Mouse (Mus musculus): ENCODE measurements at regions not wholly inside any gene's neighbourhood (a gene's known extent, or its start where the extent isn't known, plus 50 kb on each side); places are given as distances from the start of the nearest gene placed in this dataset.

DNA sequence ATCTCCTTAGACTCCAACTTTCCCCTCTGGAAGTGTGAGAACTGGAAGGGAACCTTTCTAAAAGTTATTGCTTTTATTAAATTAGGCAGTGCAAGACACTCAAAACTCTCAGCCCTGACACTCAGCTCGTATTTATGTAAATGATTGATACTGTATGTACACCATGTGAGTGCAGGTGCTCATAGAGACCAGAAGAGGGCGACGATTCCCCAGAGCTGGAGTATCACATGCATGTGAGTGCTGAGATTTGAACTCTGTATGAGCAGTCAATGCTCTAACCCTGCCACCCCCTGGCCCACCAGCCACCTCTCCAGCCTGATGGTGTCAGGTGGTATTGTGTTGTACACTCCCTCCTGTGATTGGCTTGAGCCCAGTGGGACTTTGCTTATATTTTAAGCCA, 407.8 kb downstream of the Tmem132b start:
- no peaks in the 10 kb centered on the region for H3K4me1 ChIP-seq
- no peaks in the 10 kb centered on the region for H3K36me3 ChIP-seq
- H3K9ac ChIP-seq: no peak overlapping the region
- H3K4me3 ChIP-seq: no peak overlapping the region
- WGBS (ENCODE audit: insufficient replicate concordance): 67% methylated on average over 3 of the region's 3 CpGs
- H3K4me2 ChIP-seq: no peak overlapping the region
- no peaks in the 10 kb centered on the region for H3K27me3 ChIP-seq (replicated peaks)
- no peak overlapping the region for H3K27ac ChIP-seq
- H3K9me3 ChIP-seq (replicated peaks): peaks cover 36% of the 10 kb centered on the region
- no peak for ATAC-seq

DNA sequence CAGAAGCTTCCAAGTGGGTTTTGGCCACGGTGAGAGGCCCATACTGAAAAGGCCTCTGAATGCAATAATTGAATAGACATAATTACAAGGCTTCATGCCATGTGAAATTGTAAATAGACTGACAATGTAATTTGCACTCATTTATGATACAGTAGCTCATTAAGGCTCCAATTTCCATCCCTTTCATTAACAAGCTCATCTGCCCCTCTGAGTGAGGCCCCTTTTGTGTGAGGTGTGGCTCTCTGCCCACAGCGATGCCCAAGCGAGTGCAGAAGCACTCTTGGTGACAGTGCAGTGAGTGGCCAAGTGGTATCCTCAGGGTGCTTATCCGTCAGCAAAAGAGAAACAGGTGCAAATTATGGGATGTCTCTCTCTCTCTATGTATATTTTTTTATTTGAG, 415.2 kb downstream of the Tmem132b start:
- no peak overlapping the region for H3K27ac ChIP-seq
- H3K4me3 ChIP-seq: no peak overlapping the region
- H3K36me3 ChIP-seq: no peaks in the 10 kb centered on the region
- peaks cover 13% of the 10 kb centered on the region for H3K9me3 ChIP-seq (replicated peaks)
- H3K4me2 ChIP-seq: no peak overlapping the region
- ATAC-seq: no peak
- H3K4me1 ChIP-seq: no peaks in the 10 kb centered on the region
- WGBS (ENCODE audit: insufficient replicate concordance): 64% methylated on average over 4 of the region's 4 CpGs
- H3K27me3 ChIP-seq (replicated peaks): no peaks in the 10 kb centered on the region
- no peak overlapping the region for H3K9ac ChIP-seq

DNA sequence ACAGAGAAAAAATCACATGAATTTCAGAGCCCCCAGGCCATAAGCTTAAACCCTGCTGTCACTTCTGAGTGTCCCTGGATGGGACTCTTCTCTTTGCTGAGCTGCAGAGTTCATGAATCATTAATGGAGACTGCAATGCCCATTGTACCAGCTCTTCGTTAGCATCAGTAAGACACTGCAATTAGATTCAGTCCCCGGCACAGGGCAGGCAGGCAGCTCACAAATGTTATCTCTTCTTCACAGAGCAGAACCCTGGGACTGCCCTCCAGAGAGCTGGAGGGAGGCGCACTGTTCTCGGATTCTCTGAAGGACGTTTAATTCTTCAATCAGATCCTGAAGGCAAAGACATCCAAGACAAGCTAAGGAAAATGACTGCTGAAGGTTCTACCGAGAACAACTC, 420.1 kb downstream of the Tmem132b start:
- H3K36me3 ChIP-seq: no peaks in the 10 kb centered on the region
- H3K27ac ChIP-seq: no peak overlapping the region
- H3K9me3 ChIP-seq (replicated peaks): peaks cover 23% of the 10 kb centered on the region; the same call in 1 of the 2 replicates
- no peak overlapping the region for H3K4me3 ChIP-seq
- H3K4me1 ChIP-seq: no peaks in the 10 kb centered on the region
- WGBS (ENCODE audit: insufficient replicate concordance): 66% methylated on average over 6 of the region's 6 CpGs
- no peak overlapping the region for H3K9ac ChIP-seq
- no peak for ATAC-seq
- H3K4me2 ChIP-seq: no peak overlapping the region
- H3K27me3 ChIP-seq (replicated peaks): no peaks in the 10 kb centered on the region

DNA sequence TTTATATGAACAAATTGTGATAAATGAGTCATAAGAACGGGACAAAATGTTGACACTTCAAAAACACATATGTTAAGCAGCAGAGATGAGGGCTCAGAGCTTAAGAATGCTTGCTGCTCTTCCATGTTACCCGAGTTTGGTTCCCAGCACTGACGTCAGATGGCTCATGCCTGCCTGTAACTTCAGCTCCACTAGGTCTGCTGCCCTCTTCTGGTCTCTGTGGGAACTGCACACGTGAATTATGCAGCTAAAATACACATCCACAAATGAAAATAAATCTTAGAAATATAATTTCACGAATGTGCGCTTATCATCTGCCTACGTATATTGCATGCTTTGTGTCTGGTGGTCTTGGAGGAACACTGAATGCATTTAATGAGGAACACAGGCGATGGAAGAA, 432.5 kb downstream of the Tmem132b start:
- H3K4me2 ChIP-seq: no peak overlapping the region
- no peak for ATAC-seq
- no peaks in the 10 kb centered on the region for H3K27me3 ChIP-seq (replicated peaks)
- H3K4me1 ChIP-seq: no peaks in the 10 kb centered on the region
- H3K9ac ChIP-seq: no peak overlapping the region
- H3K9me3 ChIP-seq (replicated peaks): peaks cover 33% of the 10 kb centered on the region
- H3K27ac ChIP-seq: no peak overlapping the region
- no peak overlapping the region for H3K4me3 ChIP-seq
- no peaks in the 10 kb centered on the region for H3K36me3 ChIP-seq
- WGBS (ENCODE audit: insufficient replicate concordance): 49% methylated on average over 8 of the region's 8 CpGs

DNA sequence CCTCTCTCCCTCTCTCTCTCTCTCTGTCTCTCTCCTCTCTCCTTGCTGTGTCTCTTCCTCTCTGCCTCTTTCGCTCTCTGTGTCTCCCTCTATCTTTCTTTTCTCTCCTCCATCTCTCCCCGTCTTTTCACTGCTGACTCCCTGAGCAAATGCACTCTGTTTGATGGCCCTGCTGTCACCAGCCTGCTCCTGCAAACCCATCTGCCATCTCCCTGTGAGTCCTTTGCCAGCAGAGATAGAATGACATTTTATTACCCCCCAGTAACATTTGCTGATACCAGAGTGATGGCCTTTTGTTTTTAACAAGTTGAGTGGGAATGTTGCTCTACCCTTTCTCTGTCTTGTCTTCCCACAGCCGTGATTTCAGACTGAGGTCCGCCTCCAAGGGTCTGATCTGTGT, 436.6 kb downstream of the Tmem132b start:
- Histone ChIP-seq H3K4me2 (no peak overlapping the region), H3K27ac (no peak overlapping the region), H3K9me3 (replicated peaks) (peaks cover 44% of the 10 kb centered on the region), H3K36me3 (no peaks in the 10 kb centered on the region), H3K27me3 (replicated peaks) (no peaks in the 10 kb centered on the region), H3K4me1 (no peaks in the 10 kb centered on the region), H3K9ac (no peak overlapping the region), H3K4me3 (no peak overlapping the region)
- no peak for ATAC-seq
- 55% methylated on average over 4 of the region's 4 CpGs for WGBS (ENCODE audit: insufficient replicate concordance)

DNA sequence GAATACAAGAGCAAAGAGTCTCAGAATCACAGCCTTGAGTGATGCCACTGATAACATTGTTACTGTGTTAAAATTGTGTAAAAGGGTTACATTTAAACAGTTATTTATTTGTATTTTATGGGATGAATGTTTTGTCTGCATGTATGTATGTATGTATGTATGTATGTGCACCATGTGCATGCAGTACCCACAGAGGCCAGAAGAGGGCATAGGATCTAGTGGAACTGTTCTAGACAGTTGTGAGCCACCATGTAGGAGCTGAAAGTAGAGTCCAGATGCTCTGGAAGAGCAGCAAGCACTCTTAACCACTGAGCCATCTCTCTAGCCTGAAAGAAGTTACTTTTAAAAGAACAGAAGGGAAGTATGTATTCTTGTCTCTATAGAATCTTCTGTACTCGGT, 442.5 kb downstream of the Tmem132b start:
- H3K9ac ChIP-seq: no peak overlapping the region
- no peaks in the 10 kb centered on the region for H3K27me3 ChIP-seq (replicated peaks)
- peaks cover 44% of the 10 kb centered on the region for H3K9me3 ChIP-seq (replicated peaks)
- no peak overlapping the region for H3K27ac ChIP-seq
- 68% methylated on average over 1 of the region's 1 CpGs for WGBS (ENCODE audit: insufficient replicate concordance)
- H3K4me2 ChIP-seq: no peak overlapping the region
- H3K4me3 ChIP-seq: no peak overlapping the region
- ATAC-seq: no peak
- no peaks in the 10 kb centered on the region for H3K36me3 ChIP-seq
- no peaks in the 10 kb centered on the region for H3K4me1 ChIP-seq

DNA sequence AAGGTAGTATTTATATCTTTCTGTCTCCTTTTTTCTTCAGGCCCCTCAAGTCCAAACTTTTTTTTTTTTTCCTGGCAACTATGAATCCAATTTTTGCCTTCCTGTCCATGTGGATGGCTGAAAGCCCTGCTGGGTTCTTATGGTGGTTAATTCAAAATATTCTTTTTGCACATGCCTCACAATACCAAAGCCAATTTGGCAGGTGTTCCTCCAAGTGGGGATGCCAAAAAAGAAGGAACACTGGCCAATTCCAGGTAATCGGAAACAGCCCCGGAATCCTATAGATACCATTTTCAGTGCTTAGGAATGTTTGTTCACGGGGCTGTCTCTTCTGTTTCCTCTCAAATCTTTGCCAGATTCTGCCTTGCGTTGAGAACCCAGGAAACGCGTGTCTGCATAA, 448.2 kb downstream of the Tmem132b start:
- Histone ChIP-seq H3K4me1 (no peaks in the 10 kb centered on the region), H3K9ac (no peak overlapping the region), H3K36me3 (no peaks in the 10 kb centered on the region), H3K27ac (no peak overlapping the region), H3K9me3 (replicated peaks) (peaks cover 42% of the 10 kb centered on the region), H3K4me3 (no peak overlapping the region), H3K4me2 (no peak overlapping the region), H3K27me3 (replicated peaks) (no peaks in the 10 kb centered on the region)
- 77% methylated on average over 6 of the region's 6 CpGs for WGBS (ENCODE audit: insufficient replicate concordance)
- ATAC-seq: no peak

DNA sequence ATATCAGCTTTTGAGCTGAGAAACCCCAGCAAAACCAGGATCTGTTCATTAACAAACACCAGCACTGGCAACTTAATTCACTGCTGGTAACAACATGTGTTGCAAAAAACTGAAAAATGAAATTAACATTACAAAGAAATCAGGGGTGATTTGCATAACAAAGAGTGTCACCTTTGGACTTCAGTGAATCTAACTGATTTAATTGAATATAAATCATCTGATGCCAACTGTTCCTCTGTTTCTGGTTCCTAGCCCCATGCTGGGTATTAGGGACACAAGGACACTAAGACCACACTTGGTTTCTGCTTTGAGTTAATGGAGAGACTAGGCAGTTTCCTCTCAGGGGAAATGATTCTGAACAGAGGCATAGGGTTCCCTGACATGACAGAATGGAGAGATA, 453.8 kb downstream of the Tmem132b start:
- no peak overlapping the region for H3K27ac ChIP-seq
- ATAC-seq: no peak
- H3K4me2 ChIP-seq: no peak overlapping the region
- no peaks in the 10 kb centered on the region for H3K36me3 ChIP-seq
- no peak overlapping the region for H3K9ac ChIP-seq
- H3K27me3 ChIP-seq (replicated peaks): no peaks in the 10 kb centered on the region
- no peaks in the 10 kb centered on the region for H3K4me1 ChIP-seq
- peaks cover 37% of the 10 kb centered on the region; the same call in 1 of the 2 replicates for H3K9me3 ChIP-seq (replicated peaks)
- H3K4me3 ChIP-seq: no peak overlapping the region

DNA sequence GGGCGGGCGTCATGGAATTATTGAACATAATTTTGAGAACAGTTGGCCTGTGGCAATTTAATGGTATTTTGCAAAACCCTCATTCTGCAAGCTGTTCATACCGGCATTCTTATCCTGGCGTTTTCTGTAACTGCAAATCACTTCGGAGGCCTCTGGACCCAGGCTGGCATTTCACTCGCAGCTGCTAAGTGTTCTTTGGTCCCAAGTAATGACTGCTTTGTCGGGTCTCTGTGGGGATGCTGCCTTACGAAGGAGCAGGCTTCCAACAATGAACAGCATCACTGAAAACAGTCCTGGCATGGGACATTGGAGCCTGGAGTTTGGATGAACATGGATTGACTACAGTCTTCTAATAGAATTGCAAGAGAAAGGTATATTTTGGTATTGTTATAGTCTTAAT, 465.6 kb downstream of the Tmem132b start:
- WGBS (ENCODE audit: insufficient replicate concordance): 54% methylated on average over 8 of the region's 8 CpGs
- H3K9ac ChIP-seq: no peak overlapping the region
- ATAC-seq: no peak
- peaks cover 24% of the 10 kb centered on the region for H3K9me3 ChIP-seq (replicated peaks)
- no peaks in the 10 kb centered on the region for H3K27me3 ChIP-seq (replicated peaks)
- no peak overlapping the region for H3K4me3 ChIP-seq
- H3K4me2 ChIP-seq: no peak overlapping the region
- no peaks in the 10 kb centered on the region for H3K4me1 ChIP-seq
- H3K36me3 ChIP-seq: no peaks in the 10 kb centered on the region
- no peak overlapping the region for H3K27ac ChIP-seq

DNA sequence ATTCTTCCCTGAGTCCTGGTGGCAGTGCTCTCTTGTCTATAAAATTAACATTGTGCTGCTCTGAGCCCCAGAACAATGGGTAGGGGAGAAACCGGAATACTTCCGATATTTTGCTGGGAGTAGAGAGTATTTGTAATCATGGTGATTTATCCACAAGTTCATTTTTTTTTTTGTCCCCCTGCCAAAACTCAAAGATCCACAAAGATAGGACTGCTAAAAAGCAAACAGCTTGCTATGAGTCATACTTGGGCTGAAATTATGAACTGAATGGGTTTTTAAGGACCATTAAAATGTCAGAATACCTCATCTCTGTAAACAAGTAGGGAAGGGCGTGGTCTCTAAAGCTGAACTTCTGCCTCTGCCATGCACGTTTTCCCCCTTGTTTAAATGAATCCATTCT, 476.3 kb downstream of the Tmem132b start:
- WGBS (ENCODE audit: insufficient replicate concordance): 60% methylated on average over 4 of the region's 4 CpGs
- H3K36me3 ChIP-seq: no peaks in the 10 kb centered on the region
- H3K27ac ChIP-seq: no peak overlapping the region
- no peaks in the 10 kb centered on the region for H3K4me1 ChIP-seq
- H3K27me3 ChIP-seq (replicated peaks): no peaks in the 10 kb centered on the region
- no peak overlapping the region for H3K9ac ChIP-seq
- no peak overlapping the region for H3K4me3 ChIP-seq
- peaks cover 33% of the 10 kb centered on the region; the same call in 1 of the 2 replicates for H3K9me3 ChIP-seq (replicated peaks)
- H3K4me2 ChIP-seq: no peak overlapping the region
- ATAC-seq: no peak

DNA sequence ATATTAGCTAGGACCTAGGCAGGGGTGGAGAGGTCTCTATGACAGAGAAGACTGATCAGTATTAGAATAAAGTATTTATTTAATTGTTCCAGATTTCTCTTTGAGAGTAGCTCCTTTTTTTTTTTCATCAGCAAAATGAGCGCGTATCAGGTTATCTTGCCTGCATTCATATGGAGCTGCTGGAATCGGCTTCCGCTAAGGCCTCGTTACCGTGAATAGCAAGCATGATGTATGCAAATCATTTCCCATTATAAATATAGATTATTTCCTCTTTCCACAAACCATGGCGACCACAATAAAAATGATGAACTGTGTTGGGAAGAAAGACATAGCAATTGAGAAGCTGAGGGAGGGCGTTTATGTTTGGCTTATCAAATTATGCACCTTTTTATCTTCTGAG, 476.7 kb downstream of the Tmem132b start:
- Histone ChIP-seq H3K4me3 (no peak overlapping the region), H3K9ac (no peak overlapping the region), H3K27ac (no peak overlapping the region), H3K4me2 (no peak overlapping the region), H3K4me1 (no peaks in the 10 kb centered on the region), H3K9me3 (replicated peaks) (peaks cover 31% of the 10 kb centered on the region; the same call in 1 of the 2 replicates), H3K27me3 (replicated peaks) (no peaks in the 10 kb centered on the region), H3K36me3 (no peaks in the 10 kb centered on the region)
- no peak for ATAC-seq
- 83% methylated on average over 8 of the region's 8 CpGs for WGBS (ENCODE audit: insufficient replicate concordance)

DNA sequence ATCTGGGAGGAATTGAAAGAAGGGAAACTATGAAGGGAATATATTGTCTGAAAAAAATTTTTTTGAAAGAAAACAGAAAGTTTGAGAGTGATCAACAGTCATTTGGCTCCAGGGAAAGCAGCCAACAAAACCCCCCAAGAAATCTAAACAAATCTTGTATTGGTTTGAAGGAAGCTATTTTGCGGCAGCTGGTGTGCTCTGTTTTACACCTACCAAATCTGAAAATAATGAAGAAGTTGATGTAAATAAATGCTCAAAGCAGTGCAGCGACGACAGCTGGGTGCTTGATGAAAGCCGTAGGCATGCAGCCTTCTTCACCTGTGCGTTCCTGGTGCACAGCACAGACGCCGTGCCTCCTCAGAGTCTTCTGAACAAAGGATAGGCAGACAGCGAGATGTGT, 488.2 kb downstream of the Tmem132b start:
- H3K36me3 ChIP-seq: no peaks in the 10 kb centered on the region
- no peak overlapping the region for H3K4me3 ChIP-seq
- H3K9me3 ChIP-seq (replicated peaks): peaks cover 8% of the 10 kb centered on the region
- no peak for ATAC-seq
- WGBS (ENCODE audit: insufficient replicate concordance): 75% methylated on average over 8 of the region's 8 CpGs
- H3K4me2 ChIP-seq: no peak overlapping the region
- H3K27ac ChIP-seq: no peak overlapping the region
- no peaks in the 10 kb centered on the region for H3K4me1 ChIP-seq
- no peak overlapping the region for H3K9ac ChIP-seq
- no peaks in the 10 kb centered on the region for H3K27me3 ChIP-seq (replicated peaks)

DNA sequence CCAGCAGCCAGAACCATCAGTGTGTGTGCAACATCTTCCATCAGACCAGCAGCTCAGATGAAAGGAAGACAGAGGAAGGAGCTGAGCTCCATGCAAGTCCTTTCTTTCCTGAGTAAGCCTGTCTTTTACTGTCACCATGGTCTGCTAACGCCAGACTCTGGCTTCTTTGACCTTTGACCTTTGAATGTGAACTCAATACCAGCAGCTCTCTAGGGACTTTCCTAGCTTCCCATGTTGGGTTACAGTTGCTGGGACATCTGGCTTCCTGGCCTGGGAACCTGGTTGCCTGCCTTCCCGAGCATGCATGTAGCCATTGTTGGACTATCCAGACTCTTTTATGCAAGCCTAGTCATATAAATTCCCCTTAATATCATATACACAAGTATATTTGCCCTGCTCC, 492.3 kb downstream of the Tmem132b start:
- Histone ChIP-seq H3K36me3 (no peaks in the 10 kb centered on the region), H3K9ac (no peak overlapping the region), H3K9me3 (replicated peaks) (peaks cover 9% of the 10 kb centered on the region), H3K4me3 (no peak overlapping the region), H3K4me1 (no peaks in the 10 kb centered on the region), H3K4me2 (no peak overlapping the region), H3K27me3 (replicated peaks) (no peaks in the 10 kb centered on the region), H3K27ac (no peak overlapping the region)
- 45% methylated on average over 2 of the region's 2 CpGs for WGBS (ENCODE audit: insufficient replicate concordance)
- no peak for ATAC-seq

Data from liver, embryonic 12.5 days (tissue).